Mouse (Mus musculus): ENCODE measurements at regions not wholly inside any gene's neighbourhood (a gene's known extent, or its start where the extent isn't known, plus 50 kb on each side); places are given as distances from the start of the nearest gene placed in this dataset.
A peak's percentile ranks its signal among the peaks of the same experiment; 100 is the strongest.

- no peak for DNase-seq (ENCODE audit: low read depth, low spot score)
Measured at GRCm38 (mm10) chrX:70261360-70261759, 103.5 kb downstream of the Ids start.

- DNase-seq (ENCODE audit: low read depth, low spot score) = no peak
Measured at GRCm38 (mm10) chrX:70216011-70216410, 148.9 kb downstream of the Ids start.

- DNase-seq (ENCODE audit: low read depth, low spot score) = no peak
Measured at GRCm38 (mm10) chrX:70184427-70185090, 180.3 kb downstream of the Ids start.

GRCm38 (mm10) chrX:70169737-70170136 lies 195.1 kb downstream of the Ids start:
- DNase-seq (ENCODE audit: low read depth, low spot score) = no peak

- DNase-seq (ENCODE audit: low read depth, low spot score) = peak; percentile 12
Measured at GRCm38 (mm10) chrX:70161011-70161410, 203.9 kb downstream of the Ids start.
